Mouse (Mus musculus) megakaryocyte progenitor cell, adult 5-6 weeks (primary cell): ENCODE data around the gene Zmynd19. TPM values are rescaled to one million over a fixed set of nuclear protein-coding genes. Genes with fewer than 3 reads are reported as not detected.
"Not testable (repeated sequence)": the region's sequence is repeated elsewhere in the genome, so short reads cannot be mapped to it uniquely, and the experiment has no call there.

Source experiments
- ATAC-seq: replicated peaks from 2 replicates; pipeline ENCODE4 v1.8.0; 2016; ENCODE audit warnings: mild to moderate bottlenecking, moderate TSS enrichment, inconsistent platforms; ENCODE audit not compliant: poor library complexity
- total RNA-seq, 2 experiments: library from RNA; stranded (forward) in 1 of 2; stranded (reverse) in 1 of 2; fragments of 157-497, 149-512 nt in 1 of 2; fragments of 200-1000 nt in 1 of 2; gene quantifications; 2 replicates each; pipeline versions ENCODE4 v1.2.3 to v1.2.4; 2015 to 2017

Zmynd19 gene
- total RNA-seq, 2 experiments from 2014 or later = 19.1 to 42.9 TPM

DNA sequence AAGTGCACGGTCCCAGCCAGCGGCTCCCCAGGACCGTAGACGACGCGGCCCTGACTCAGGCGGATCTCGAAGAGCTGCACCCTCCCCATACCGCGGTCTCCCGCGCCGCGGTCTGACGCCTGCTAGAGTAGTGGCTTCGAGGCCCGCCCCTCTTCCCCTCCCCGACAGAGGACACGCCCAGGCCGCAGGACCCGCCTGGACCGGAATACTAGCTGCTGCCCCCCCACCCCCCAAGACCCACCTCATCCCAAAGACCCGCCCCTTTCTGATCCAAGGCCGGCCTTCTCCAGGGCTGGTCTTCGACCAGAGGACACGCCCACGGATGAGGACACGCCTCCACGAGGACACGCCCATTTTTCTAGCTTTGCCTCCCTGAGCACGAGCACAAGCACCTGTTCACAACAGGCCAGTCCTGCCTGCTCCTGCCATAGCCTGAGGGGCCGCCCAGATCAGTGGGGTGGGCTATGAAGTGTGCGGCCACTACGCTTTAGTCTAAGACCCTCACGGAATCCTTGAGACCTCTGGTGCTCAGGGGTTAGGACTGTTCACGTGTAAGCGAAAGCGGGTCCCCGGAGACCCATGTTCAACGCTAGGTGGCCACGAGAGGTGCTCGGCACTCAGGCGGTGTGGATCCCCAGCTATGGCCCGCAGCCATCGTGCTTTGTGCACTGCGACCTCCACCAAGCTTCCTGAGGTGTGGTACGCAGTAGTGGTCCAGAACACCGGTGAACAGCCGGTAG lies 14.4 kb upstream of the Zmynd19 start, which contains the start of gene Arrdc1:
Arrdc1 (minus strand) TSS at position 196 of the 740 bp plus-strand sequence.
- ATAC-seq = peak; percentile 89

GRCm38 (mm10) chr2:24942092-24942491 lies 7.5 kb upstream of the Zmynd19 start:
- ATAC-seq = peak; percentile 20; the same call in 1 of the 2 replicates

DNA sequence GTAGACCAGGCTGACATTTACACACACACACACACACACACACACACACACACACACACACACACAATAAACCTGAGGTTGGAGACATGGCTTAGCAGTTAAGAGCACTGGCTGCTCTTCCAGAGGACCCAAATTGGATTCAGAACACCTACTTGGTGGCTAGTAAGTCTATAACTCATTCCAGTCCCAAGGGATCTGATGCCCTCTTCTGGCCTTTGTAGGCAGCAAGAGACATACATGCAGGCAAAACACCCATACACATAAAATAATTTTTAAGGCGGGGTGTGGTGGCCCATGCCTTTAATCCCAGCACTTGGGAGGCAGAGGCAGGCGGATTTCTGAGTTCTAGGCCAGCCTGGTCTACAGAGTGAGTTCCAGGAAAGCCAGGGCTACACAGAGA lies 5.3 kb upstream of the Zmynd19 start:
- ATAC-seq = peak; percentile 81

DNA sequence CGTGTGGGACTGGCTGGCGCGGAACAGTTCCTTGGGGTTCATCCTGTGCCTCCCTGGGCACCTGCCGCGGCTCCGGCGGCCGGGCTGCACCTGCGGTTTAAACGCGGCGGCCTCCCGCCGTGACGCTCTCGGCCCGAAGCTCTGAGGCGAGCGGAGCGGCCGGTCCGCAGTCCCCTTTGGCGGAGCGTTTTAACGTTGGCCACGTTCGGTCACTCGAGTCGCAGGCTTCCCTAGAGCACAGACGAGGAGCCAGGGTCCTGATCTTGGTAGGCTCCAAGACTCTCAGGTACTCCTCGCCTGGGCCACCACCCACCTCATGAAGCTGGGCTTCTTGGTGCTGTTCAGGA lies 570 bp downstream of the Zmynd19 start:
- 0 out of 2 replicates have a peak, but pooled peaks have one; percentile 5 for ATAC-seq

- 0 out of 2 replicates have a peak, but pooled peaks have one; percentile 12 for ATAC-seq
Observed at GRCm38 (mm10) chr2:24952537-24953055, 3.0 kb downstream of the Zmynd19 start.

GRCm38 (mm10) chr2:24960910-24961309 lies 11.3 kb downstream of the Zmynd19 start:
- ATAC-seq = no peak

GRCm38 (mm10) chr2:24962304-24963000 lies 12.9 kb downstream of the Zmynd19 start, which contains the start of gene Dph7:
TSS of gene Dph7 (plus strand) at chr2:24962400.
- peak; percentile 99 for ATAC-seq

DNA sequence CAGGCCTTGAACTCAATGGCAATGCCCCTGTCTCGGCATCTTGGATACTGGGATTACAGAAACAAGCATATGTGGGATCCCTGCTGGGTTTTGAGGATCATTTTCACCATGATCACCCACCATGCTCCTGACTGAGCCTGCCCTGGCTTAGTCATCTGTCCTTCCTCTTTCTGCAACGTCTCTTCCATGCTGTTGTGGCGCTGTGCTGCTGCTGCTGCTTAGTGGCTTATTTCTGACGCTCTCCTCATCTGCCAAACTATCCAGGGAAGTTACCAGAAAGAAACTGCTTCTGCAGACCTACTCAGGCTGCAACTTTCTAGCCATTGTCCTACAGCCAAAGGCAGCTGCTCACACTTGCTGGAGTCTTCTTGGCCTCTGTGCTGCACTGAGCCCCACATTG lies 20.8 kb downstream of the Zmynd19 start:
- ATAC-seq = no peak

- ATAC-seq = not testable (repeated sequence)
Observed at GRCm38 (mm10) chr2:24974452-24974851, 24.9 kb downstream of the Zmynd19 start.

DNA sequence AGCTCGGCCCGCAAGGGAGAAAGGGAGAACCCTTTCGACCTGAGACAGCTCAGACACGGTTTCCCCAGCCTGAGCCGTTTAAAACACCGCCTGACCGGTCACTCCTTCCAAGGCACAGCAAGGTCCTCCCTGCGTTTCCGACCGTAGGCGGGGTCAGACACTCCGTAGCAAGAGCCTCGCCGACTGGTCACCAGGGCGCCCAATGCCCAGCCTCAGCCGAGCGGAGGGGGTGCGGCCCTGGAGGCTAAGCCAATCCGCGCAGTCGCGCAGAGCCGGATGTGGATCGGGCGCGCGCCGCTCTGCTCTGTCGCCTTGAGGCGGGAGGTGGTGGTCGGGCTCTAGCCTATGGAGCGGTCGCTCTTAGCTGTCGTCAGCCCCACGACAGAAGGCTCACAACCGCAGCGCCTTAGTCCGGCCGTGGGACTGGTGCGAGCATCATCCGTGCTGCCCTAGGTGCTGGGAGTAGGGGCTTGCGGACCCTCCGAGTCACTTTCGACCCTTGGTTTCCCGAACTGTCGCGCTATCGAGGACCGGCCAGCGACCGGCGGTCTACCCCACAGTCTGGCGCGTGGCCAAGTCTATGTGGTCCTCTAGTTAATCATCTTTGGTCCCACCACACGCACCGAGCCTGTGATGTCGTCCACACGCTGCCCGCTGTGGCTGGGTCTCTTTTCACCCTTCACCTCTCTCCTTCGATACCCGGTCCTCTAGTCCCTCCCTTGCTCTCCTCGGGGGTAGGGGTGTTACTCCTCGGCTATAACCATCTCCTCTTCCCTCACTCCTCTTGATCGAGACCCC lies 25.5 kb downstream of the Zmynd19 start, which contains the start of gene Mrpl41:
Mrpl41 (minus strand) TSS at position 193 of the 798 bp plus-strand sequence.
- peak; percentile 78 for ATAC-seq

- peak; percentile 68 for ATAC-seq
Observed at GRCm38 (mm10) chr2:24975704-24976297, 26.2 kb downstream of the Zmynd19 start, which contains the start of gene Pnpla7. TSS of gene Pnpla7 (plus strand) at chr2:24976033.

DNA sequence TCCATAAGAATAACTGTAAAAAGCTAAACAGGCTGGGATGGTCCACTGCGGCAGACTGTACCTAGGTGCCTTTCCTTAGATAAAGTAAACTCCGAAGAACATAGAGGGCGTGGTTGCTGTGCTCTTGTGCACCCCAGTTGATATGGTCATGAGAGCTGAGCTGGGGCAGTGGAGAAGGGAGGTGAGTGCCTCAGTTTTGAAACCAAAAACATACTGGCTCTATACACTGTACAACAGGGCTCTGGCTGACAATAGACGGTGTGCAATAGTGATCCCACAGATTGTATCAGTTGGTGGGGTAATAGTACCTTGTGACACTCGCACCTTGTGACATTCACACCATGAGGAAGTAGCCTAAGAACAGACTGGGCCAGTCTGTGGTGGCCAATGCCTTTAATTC lies 27.4 kb downstream of the Zmynd19 start:
- ATAC-seq = peak; percentile 23

- no peak for ATAC-seq
Observed at GRCm38 (mm10) chr2:24987762-24988161, 38.2 kb downstream of the Zmynd19 start.

DNA sequence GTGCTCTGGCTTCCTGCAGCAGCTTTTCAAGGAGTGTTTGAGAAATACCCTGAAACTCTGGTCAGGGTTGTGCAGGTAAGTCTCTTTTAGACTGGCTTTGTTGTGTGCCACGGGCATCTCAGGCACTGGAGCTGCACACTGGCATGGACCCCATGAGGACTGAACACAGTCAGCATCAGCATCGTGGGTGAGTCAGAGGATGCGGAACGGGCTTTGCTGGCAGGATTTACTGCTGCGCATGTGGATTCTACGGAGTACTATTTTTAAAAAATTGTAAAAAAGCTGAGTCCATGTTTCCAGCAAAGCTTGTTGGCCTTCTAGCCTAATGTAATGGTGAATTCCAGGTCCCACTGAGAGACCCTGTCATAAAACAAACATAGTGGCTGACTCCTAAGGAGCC lies 45.7 kb downstream of the Zmynd19 start:
- ATAC-seq = no peak

GRCm38 (mm10) chr2:24996471-24996870 lies 46.9 kb downstream of the Zmynd19 start:
- ATAC-seq = no peak

- ATAC-seq = peak; percentile 77
Observed at GRCm38 (mm10) chr2:25000544-25001235, 51.1 kb downstream of the Zmynd19 start.

- ATAC-seq = no peak
Observed at GRCm38 (mm10) chr2:25003946-25004786, 54.6 kb downstream of the Zmynd19 start.

GRCm38 (mm10) chr2:25006767-25007166 lies 57.2 kb downstream of the Zmynd19 start:
- ATAC-seq = no peak

DNA sequence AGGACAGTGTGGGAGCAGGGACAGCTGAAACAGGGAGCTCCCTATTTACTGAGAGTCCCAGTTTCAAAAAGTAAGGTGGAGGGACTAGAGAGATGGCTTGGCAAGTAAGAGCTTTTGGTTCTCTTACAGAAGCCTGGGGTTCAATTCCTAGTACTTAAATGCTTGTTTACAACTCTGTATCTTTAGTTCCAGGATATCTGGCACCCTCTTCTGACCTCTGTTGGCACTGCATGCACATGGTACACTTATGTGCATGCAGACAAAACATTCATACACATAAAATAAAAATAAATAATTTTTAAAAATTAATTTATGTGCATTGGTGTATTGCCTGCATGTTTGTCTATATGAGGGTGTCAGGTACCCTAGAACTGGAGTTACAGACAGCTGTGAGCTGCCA lies 58.7 kb downstream of the Zmynd19 start:
- 0 out of 2 replicates have a peak, but pooled peaks have one; percentile 46 for ATAC-seq
